Mouse (Mus musculus): ENCODE measurements around the gene Zdhhc9. TPM values are rescaled to one million over a fixed set of nuclear protein-coding genes. Genes with fewer than 3 reads are reported as not detected.
A peak's percentile ranks its signal among the peaks of the same experiment; 100 is the strongest.

Gene Zdhhc9
- polyA plus RNA-seq, 1 experiment from 2014 or later, result 2.9 TPM

- 85% methylated on average over 6 of the region's 6 CpGs for WGBS
- Histone ChIP-seq H3K9me3 (no peaks in the 10 kb centered on the region), H3K4me1 (no peaks in the 10 kb centered on the region), H3K27ac (no peak overlapping the region), H3K4me3 (no peak overlapping the region), H3K36me3 (no peaks in the 10 kb centered on the region), H3K27me3 (ENCODE audit: insufficient read depth, poor library complexity, severe bottlenecking) (peaks cover 8% of the 10 kb centered on the region; the same call in 1 of the 2 replicates)
- DNase-seq (ENCODE audit: low spot score), result no peak
Measured at GRCm38 (mm10) chrX:48155489-48155888, 53.2 kb downstream of the Zdhhc9 start.

- Histone ChIP-seq H3K4me3 (no peak overlapping the region), H3K27ac (no peak overlapping the region), H3K9me3 (no peaks in the 10 kb centered on the region), H3K27me3 (ENCODE audit: insufficient read depth, poor library complexity, severe bottlenecking) (peaks cover 8% of the 10 kb centered on the region; the same call in 1 of the 2 replicates), H3K4me1 (no peaks in the 10 kb centered on the region), H3K36me3 (no peaks in the 10 kb centered on the region)
- no peak for DNase-seq (ENCODE audit: low spot score)
- WGBS, result 55% methylated on average over 2 of the region's 2 CpGs
Measured at GRCm38 (mm10) chrX:48153949-48154348, 54.7 kb downstream of the Zdhhc9 start.

GRCm38 (mm10) chrX:48153414-48153813, 55.3 kb downstream of the Zdhhc9 start:
- H3K9me3 ChIP-seq, result no peaks in the 10 kb centered on the region
- no peak overlapping the region for H3K27ac ChIP-seq
- DNase-seq (ENCODE audit: low spot score), result no peak
- WGBS, result 69% methylated on average over 2 of the region's 2 CpGs
- H3K4me1 ChIP-seq, result no peaks in the 10 kb centered on the region
- H3K36me3 ChIP-seq, result no peaks in the 10 kb centered on the region
- peaks cover 4% of the 10 kb centered on the region; the same call in 1 of the 2 replicates for H3K27me3 ChIP-seq (ENCODE audit: insufficient read depth, poor library complexity, severe bottlenecking)
- no peak overlapping the region for H3K4me3 ChIP-seq

GRCm38 (mm10) chrX:48152106-48152505, 56.6 kb downstream of the Zdhhc9 start:
- H3K4me1 ChIP-seq, result no peaks in the 10 kb centered on the region
- peaks cover 4% of the 10 kb centered on the region; the same call in 1 of the 2 replicates for H3K27me3 ChIP-seq (ENCODE audit: insufficient read depth, poor library complexity, severe bottlenecking)
- 74% methylated on average over 7 of the region's 7 CpGs for WGBS
- no peaks in the 10 kb centered on the region for H3K9me3 ChIP-seq
- no peaks in the 10 kb centered on the region for H3K36me3 ChIP-seq
- H3K4me3 ChIP-seq, result no peak overlapping the region
- H3K27ac ChIP-seq, result no peak overlapping the region
- no peak for DNase-seq (ENCODE audit: low spot score)

GRCm38 (mm10) chrX:48147741-48148186, 60.9 kb downstream of the Zdhhc9 start:
- no peak for DNase-seq (ENCODE audit: low spot score)
- Histone ChIP-seq H3K36me3 (no peaks in the 10 kb centered on the region), H3K4me1 (no peaks in the 10 kb centered on the region), H3K9me3 (no peaks in the 10 kb centered on the region), H3K27ac (no peak overlapping the region), H3K27me3 (ENCODE audit: insufficient read depth, poor library complexity, severe bottlenecking) (peaks cover 3% of the 10 kb centered on the region; the same call in 1 of the 2 replicates), H3K4me3 (no peak overlapping the region)
- 79% methylated on average over 7 of the region's 7 CpGs for WGBS

- Histone ChIP-seq H3K36me3 (no peaks in the 10 kb centered on the region), H3K4me3 (no peak overlapping the region), H3K4me1 (no peaks in the 10 kb centered on the region), H3K27me3 (ENCODE audit: insufficient read depth, poor library complexity, severe bottlenecking) (peaks cover 3% of the 10 kb centered on the region; the same call in 1 of the 2 replicates), H3K27ac (no peak overlapping the region), H3K9me3 (no peaks in the 10 kb centered on the region)
- WGBS, result 80% methylated on average over 2 of the region's 2 CpGs
- DNase-seq (ENCODE audit: low spot score), result no peak
Measured at GRCm38 (mm10) chrX:48147226-48147625, 61.5 kb downstream of the Zdhhc9 start.

GRCm38 (mm10) chrX:48146262-48146661, 62.4 kb downstream of the Zdhhc9 start, which contains the start of gene Sash3:
Sash3 (plus strand) TSS chrX:48146436.
- whole genome bisulfite sequencing, result 78% methylated on average over 4 of the region's 4 CpGs
- Histone ChIP-seq H3K4me3 (no peak within 1 kb of the TSS), H3K4me1 (no peaks in the 10 kb centered on the region)

GRCm38 (mm10) chrX:48143415-48144335, 65.0 kb downstream of the Zdhhc9 start:
- H3K27me3 ChIP-seq (ENCODE audit: insufficient read depth, poor library complexity, severe bottlenecking), result peaks cover 3% of the 10 kb centered on the region; the same call in 1 of the 2 replicates
- H3K4me1 ChIP-seq, result no peaks in the 10 kb centered on the region
- DNase-seq (ENCODE audit: low spot score), result no peak
- H3K27ac ChIP-seq, result no peak overlapping the region; the same call in 1 of the 2 replicates
- H3K4me3 ChIP-seq, result peak overlapping the region; percentile 45; the same call in 1 of the 2 replicates
- no peaks in the 10 kb centered on the region for H3K9me3 ChIP-seq
- H3K36me3 ChIP-seq, result no peaks in the 10 kb centered on the region
- WGBS, result 48% methylated on average over 26 of the region's 26 CpGs

More at GRCm38 (mm10) chrX:48146262-48146661, 62.4 kb downstream of the Zdhhc9 start, which contains the start of gene Sash3:
- H3K36me3 ChIP-seq, result no peaks in the 10 kb centered on the region
- no peak for DNase-seq (ENCODE audit: low spot score)
- no peak within 1 kb of the TSS for H3K27ac ChIP-seq
- no peaks in the 10 kb centered on the region for H3K9me3 ChIP-seq
- H3K27me3 ChIP-seq (ENCODE audit: insufficient read depth, poor library complexity, severe bottlenecking), result peaks cover 3% of the 10 kb centered on the region; the same call in 1 of the 2 replicates

- Histone ChIP-seq H3K27ac (no peak overlapping the region), H3K4me1 (peaks cover 5% of the 10 kb centered on the region; the same call in 1 of the 2 replicates), H3K4me3 (no peak overlapping the region), H3K9me3 (no peaks in the 10 kb centered on the region), H3K36me3 (no peaks in the 10 kb centered on the region), H3K27me3 (ENCODE audit: insufficient read depth, poor library complexity, severe bottlenecking) (peaks cover 6% of the 10 kb centered on the region; the same call in 1 of the 2 replicates)
- 57% methylated on average over 6 of the region's 6 CpGs for WGBS
- peak; percentile 22 for DNase-seq (ENCODE audit: low spot score)
Measured at GRCm38 (mm10) chrX:48141481-48141880, 67.2 kb downstream of the Zdhhc9 start.

- Histone ChIP-seq H3K9me3 (no peaks in the 10 kb centered on the region), H3K27ac (no peak overlapping the region), H3K36me3 (no peaks in the 10 kb centered on the region), H3K4me1 (peaks cover 5% of the 10 kb centered on the region; the same call in 1 of the 2 replicates), H3K27me3 (ENCODE audit: insufficient read depth, poor library complexity, severe bottlenecking) (peaks cover 14% of the 10 kb centered on the region), H3K4me3 (no peak overlapping the region)
- WGBS, result 57% methylated on average over 3 of the region's 3 CpGs
- peak; percentile 16 for DNase-seq (ENCODE audit: low spot score)
Measured at GRCm38 (mm10) chrX:48140286-48140877, 68.3 kb downstream of the Zdhhc9 start.

GRCm38 (mm10) chrX:48139368-48140285, 69.1 kb downstream of the Zdhhc9 start:
- 64% methylated on average over 14 of the region's 14 CpGs for WGBS
- peak; percentile 28 for DNase-seq (ENCODE audit: low spot score)
- Histone ChIP-seq H3K36me3 (no peaks in the 10 kb centered on the region), H3K4me1 (peaks cover 5% of the 10 kb centered on the region; the same call in 1 of the 2 replicates), H3K4me3 (no peak overlapping the region), H3K27me3 (ENCODE audit: insufficient read depth, poor library complexity, severe bottlenecking) (peaks cover 20% of the 10 kb centered on the region), H3K9me3 (no peaks in the 10 kb centered on the region), H3K27ac (no peak overlapping the region)
